ENCODE assay signal across 8 mouse cellular contexts in the genomic region with DNA sequence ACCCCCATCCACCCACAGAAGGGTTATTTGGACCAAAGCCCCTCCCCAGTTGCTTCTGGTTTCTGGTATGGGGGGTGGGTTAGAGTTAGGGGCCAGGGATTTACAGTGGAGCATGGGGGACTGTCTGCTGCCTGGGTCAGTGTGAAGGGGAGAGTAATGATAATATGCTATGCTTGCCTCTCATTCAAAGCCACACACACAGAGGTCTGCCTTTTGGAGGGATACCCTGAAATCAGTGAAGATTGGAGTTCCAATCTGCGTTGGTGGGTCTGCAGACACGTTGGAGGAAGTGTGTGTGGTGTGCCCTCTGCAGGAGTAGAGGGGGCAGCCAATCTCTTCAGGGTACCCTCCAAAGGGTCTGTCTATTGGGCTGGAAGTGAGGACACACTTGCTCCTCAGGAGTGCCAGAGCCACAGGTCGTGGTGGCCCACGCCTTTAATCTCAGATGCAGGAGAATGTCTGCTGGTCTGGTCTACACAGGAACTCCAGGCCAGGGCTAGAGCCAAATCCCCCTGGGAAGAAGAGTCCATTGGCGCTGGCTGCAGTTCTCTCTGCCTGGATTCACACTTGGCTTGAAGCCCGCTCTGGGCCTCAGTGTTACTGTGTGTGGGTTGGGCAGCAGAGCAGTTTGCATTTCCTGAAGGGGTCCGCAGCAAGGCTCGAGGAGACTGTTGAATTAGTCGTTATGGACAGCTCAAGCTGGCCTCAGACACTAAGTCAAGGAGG. TPM values are rescaled to one million over a fixed set of nuclear protein-coding genes. Genes with fewer than 3 reads are reported as not detected.
DNase-seq lines count a peak whose midpoint lies in the region; ATAC-seq and TF ChIP-seq lines count a peak whose summit lies in the region.

No protein-coding gene starts in this region.

- peaks cover 23% of the 10 kb centered on the region for H3K4me1 ChIP-seq in kidney, embryonic 14.5 days (ENCODE audit: control insufficient read depth, insufficient read depth, low read length)
- H3K4me1 ChIP-seq in bone marrow macrophage, adult 2 months (ENCODE audit: control insufficient read depth, insufficient read depth, low read length): peaks cover 8% of the 10 kb centered on the region; the same call in 1 of the 2 replicates
- peaks cover 73% of the 10 kb centered on the region for H3K4me1 ChIP-seq in hindbrain, embryonic 10.5 days (replicated peaks)
- peaks cover 67% of the 10 kb centered on the region for H3K4me1 ChIP-seq in midbrain, embryonic 13.5 days (replicated peaks)
- H3K4me1 ChIP-seq in thymus, adult 2 months (replicated peaks; ENCODE audit: control insufficient read depth, insufficient read depth, low read length): peaks cover 33% of the 10 kb centered on the region

- H3K9me3 ChIP-seq in kidney, embryonic 14.5 days (ENCODE audit: control insufficient read depth, low read length): no peaks in the 10 kb centered on the region
- H3K9me3 ChIP-seq in hindbrain, embryonic 10.5 days: no peaks in the 10 kb centered on the region
- no peaks in the 10 kb centered on the region for H3K9me3 ChIP-seq in midbrain, embryonic 13.5 days

- TF ChIP-seq CTCF in bone marrow macrophage, adult 2 months (IDR thresholded peaks at IDR 0.05; ENCODE audit: low read depth, low read length): no peak
- no peak for TF ChIP-seq CTCF in thymus, adult 2 months (IDR thresholded peaks at IDR 0.05; ENCODE audit: borderline replicate concordance, control insufficient read depth, extremely low read depth, insufficient read depth, low read length, poor library complexity)

- H3K9ac ChIP-seq in kidney, embryonic 14.5 days (ENCODE audit: low read depth, low read length): peak overlapping the region; percentile 59; the same call in 1 of the 2 replicates
- peak overlapping the region; percentile 88 for H3K9ac ChIP-seq in midbrain, embryonic 13.5 days (replicated peaks)

- ATAC-seq in kidney, embryonic 14.5 days (ENCODE audit: low FRiP score, low TSS enrichment): no peak
- no peak for ATAC-seq in midbrain, embryonic 13.5 days

- no peak for DNase-seq in kidney, postnatal 36 days
- DNase-seq in hindbrain, embryonic 10.5 days (ENCODE audit: low spot score): no peak
- DNase-seq in thymus, postnatal 36 days: no peak
- DNase-seq in thymus, adult 2 months: no peak
- no peak for DNase-seq in urinary bladder, adult 18-20 months (ENCODE audit: low spot score in 2 of 2)

- peak overlapping the region; percentile 54 for H3K4me3 ChIP-seq in kidney, embryonic 14.5 days (ENCODE audit: low read length)
- H3K4me3 ChIP-seq in bone marrow macrophage, adult 2 months (ENCODE audit: insufficient read depth, low read length): peak overlapping the region; percentile 19; the same call in 1 of the 2 replicates
- H3K4me3 ChIP-seq in hindbrain, embryonic 10.5 days: peak overlapping the region; percentile 69
- peak overlapping the region; percentile 75 for H3K4me3 ChIP-seq in midbrain, embryonic 13.5 days (replicated peaks)
- no peak overlapping the region for H3K4me3 ChIP-seq in thymus, adult 2 months (ENCODE audit: control insufficient read depth, insufficient read depth, low read length)

- no peaks in the 10 kb centered on the region for H3K36me3 ChIP-seq in kidney, embryonic 14.5 days (ENCODE audit: control insufficient read depth, insufficient read depth, low read length)
- 0 out of 2 replicates have a peak, but pooled peaks cover 2% of the 10 kb centered on the region for H3K36me3 ChIP-seq in hindbrain, embryonic 10.5 days
- H3K36me3 ChIP-seq in midbrain, embryonic 13.5 days: peaks cover 6% of the 10 kb centered on the region; the same call in 1 of the 2 replicates
- no peaks in the 10 kb centered on the region for H3K36me3 ChIP-seq in thymus, adult 2 months (ENCODE audit: control insufficient read depth, insufficient read depth, low read length)

- H3K27ac ChIP-seq in kidney, embryonic 14.5 days (ENCODE audit: low read depth, low read length): no peak overlapping the region
- H3K27ac ChIP-seq in bone marrow macrophage, adult 2 months (ENCODE audit: insufficient read depth, low read depth, low read length): no peak overlapping the region
- peak overlapping the region; percentile 88 for H3K27ac ChIP-seq in hindbrain, embryonic 10.5 days
- H3K27ac ChIP-seq in midbrain, embryonic 13.5 days: peak overlapping the region; percentile 96
- no peak overlapping the region for H3K27ac ChIP-seq in thymus, adult 2 months (ENCODE audit: control insufficient read depth, insufficient read depth, low read length)

- peaks cover 30% of the 10 kb centered on the region for H3K27me3 ChIP-seq in kidney, embryonic 14.5 days (ENCODE audit: control insufficient read depth, insufficient read depth, low read length)
- H3K27me3 ChIP-seq in hindbrain, embryonic 10.5 days (ENCODE audit: insufficient read depth, poor library complexity, severe bottlenecking): peaks cover 52% of the 10 kb centered on the region
- 0 out of 2 replicates have a peak, but pooled peaks cover 5% of the 10 kb centered on the region for H3K27me3 ChIP-seq in midbrain, embryonic 13.5 days
- H3K27me3 ChIP-seq in thymus, adult 2 months (ENCODE audit: control insufficient read depth, insufficient read depth, low read length): peaks cover 31% of the 10 kb centered on the region

- WGBS in kidney, embryonic 14.5 days: 23% methylated on average over 9 of the region's 9 CpGs
- WGBS in hindbrain, embryonic 10.5 days: 10% methylated on average over 9 of the region's 9 CpGs
- 8% methylated on average over 9 of the region's 9 CpGs for WGBS in midbrain, embryonic 13.5 days
- WGBS in thymus, adult 2 months: 64% methylated on average over 9 of the region's 9 CpGs

- no peak for TF ChIP-seq POLR2A in bone marrow macrophage, adult 2 months (IDR thresholded peaks at IDR 0.05; ENCODE audit: borderline replicate concordance, low read depth, low read length)
- no peak for TF ChIP-seq POLR2A in thymus, adult 2 months (IDR thresholded peaks at IDR 0.05; ENCODE audit: control insufficient read depth, extremely low read depth, insufficient read depth, low read length, poor library complexity)

- H3K4me2 ChIP-seq in kidney, embryonic 14.5 days (replicated peaks; ENCODE audit: low read depth, low read length): peak overlapping the region; percentile 97
- peak overlapping the region; percentile 92 for H3K4me2 ChIP-seq in midbrain, embryonic 13.5 days (replicated peaks)

RNA-seq across cellular contexts. Expression of gene Dpf1, which starts 1.7 kb away (rescaled TPM):
- polyA plus RNA-seq in kidney, embryonic 14.5 days (2014; fragmentation: Nextera tagmentation; extraction: Ambion mirVana): 4.5 and 5.5 TPM in 2 replicates
- 0.60 TPM in 1 of 2 replicates, not detected in the other for polyA plus RNA-seq in bone marrow macrophage, adult 2 months (2012; ENCODE audit: insufficient read depth, insufficient read length, missing spikeins)
- 28.3 and 60.6 TPM in 2 replicates for polyA plus RNA-seq in hindbrain, embryonic 10.5 days (2016; fragmentation: Nextera tagmentation; extraction: Ambion mirVana)
- 201 and 213 TPM in 2 replicates for polyA plus RNA-seq in midbrain, embryonic 13.5 days (2015; fragmentation: Nextera tagmentation; extraction: Ambion mirVana)
- 1.6 and 1.8 TPM in 2 replicates for polyA plus RNA-seq in thymus, adult 2 months (2012; rRNA removed)

RNA-seq across cellular contexts. Expression of gene Ppp1r14a, which starts 16.3 kb away (rescaled TPM):
- polyA plus RNA-seq in kidney, embryonic 14.5 days (2014; fragmentation: Nextera tagmentation; extraction: Ambion mirVana): 19.3 and 27.7 TPM in 2 replicates
- polyA plus RNA-seq in bone marrow macrophage, adult 2 months (2012; ENCODE audit: insufficient read depth, insufficient read length, missing spikeins): not detected in 2 replicates
- 35.5 and 55.7 TPM in 2 replicates for polyA plus RNA-seq in hindbrain, embryonic 10.5 days (2016; fragmentation: Nextera tagmentation; extraction: Ambion mirVana)
- 7.9 and 8.1 TPM in 2 replicates for polyA plus RNA-seq in midbrain, embryonic 13.5 days (2015; fragmentation: Nextera tagmentation; extraction: Ambion mirVana)
- 5.4 and 5.8 TPM in 2 replicates for polyA plus RNA-seq in thymus, adult 2 months (2012; rRNA removed)

RNA-seq across cellular contexts. Expression of gene Spint2, which starts 23.7 kb away (rescaled TPM):
- 198 and 239 TPM in 2 replicates for polyA plus RNA-seq in kidney, embryonic 14.5 days (2014; fragmentation: Nextera tagmentation; extraction: Ambion mirVana)
- polyA plus RNA-seq in bone marrow macrophage, adult 2 months (2012; ENCODE audit: insufficient read depth, insufficient read length, missing spikeins): 0.91 TPM in 1 of 2 replicates, not detected in the other
- 43.7 and 65.7 TPM in 2 replicates for polyA plus RNA-seq in hindbrain, embryonic 10.5 days (2016; fragmentation: Nextera tagmentation; extraction: Ambion mirVana)
- 26.1 and 28.7 TPM in 2 replicates for polyA plus RNA-seq in midbrain, embryonic 13.5 days (2015; fragmentation: Nextera tagmentation; extraction: Ambion mirVana)
- 426 and 460 TPM in 2 replicates for polyA plus RNA-seq in thymus, adult 2 months (2012; rRNA removed)

RNA-seq across cellular contexts. Expression of gene 2200002D01Rik, which starts 57.2 kb away (rescaled TPM):
- 5.2 and 8.3 TPM in 2 replicates for polyA plus RNA-seq in kidney, embryonic 14.5 days (2014; fragmentation: Nextera tagmentation; extraction: Ambion mirVana)
- polyA plus RNA-seq in bone marrow macrophage, adult 2 months (2012; ENCODE audit: insufficient read depth, insufficient read length, missing spikeins): 1.9 TPM in 1 of 2 replicates, not detected in the other
- 6.9 and 7.4 TPM in 2 replicates for polyA plus RNA-seq in hindbrain, embryonic 10.5 days (2016; fragmentation: Nextera tagmentation; extraction: Ambion mirVana)
- polyA plus RNA-seq in midbrain, embryonic 13.5 days (2015; fragmentation: Nextera tagmentation; extraction: Ambion mirVana): 0.92 and 2.0 TPM in 2 replicates
- polyA plus RNA-seq in thymus, adult 2 months (2012; rRNA removed): 3.6 and 3.7 TPM in 2 replicates

Comparison
In these comparisons a context has a peak if more than half of its experiments do, and no peak if none do; other contexts are left out.
1. H3K27ac ChIP-seq: peak in hindbrain, embryonic 10.5 days (single experiment) and midbrain, embryonic 13.5 days (single experiment); none in kidney, embryonic 14.5 days (single experiment), bone marrow macrophage, adult 2 months (single experiment) and thymus, adult 2 months (single experiment).
2. RNA of gene Spint2, which starts 23.7 kb away (polyA plus RNA-seq): 426 to 460 TPM in thymus, adult 2 months, 198 to 239 TPM in kidney, embryonic 14.5 days, 43.7 to 65.7 TPM in hindbrain, embryonic 10.5 days and 26.1 to 28.7 TPM in midbrain, embryonic 13.5 days; 0.91 TPM in bone marrow macrophage, adult 2 months; every median in the first group is over 10 times any median in the second.